Mouse (Mus musculus) layer of hippocampus, adult 6 months (tissue): ENCODE results near the gene St8sia4. TPM values are rescaled to one million over a fixed set of nuclear protein-coding genes. Genes with fewer than 3 reads are reported as not detected.

Experiments used
- long read RNA-seq, 2 experiments: library from polyadenylated mRNA; unstranded; transcript quantifications; one replicate each; pipeline ENCODE4 v2.0.0; 2019 to 2020
- polyA plus RNA-seq: library from polyadenylated mRNA; unstranded; fragments of <200 nt; fragmentation: Nextera tagmentation; gene quantifications from 2 replicates; pipeline ENCODE4 v1.2.3, GENCODE M21; 2021

Gene St8sia4
- 1.1 and 2.4 TPM in 2 replicates for polyA plus RNA-seq
- long read RNA-seq, experiment 1, full-length matches to known transcripts = 1 of 6 reads
- long read RNA-seq, experiment 1, partial matches to known transcripts = 0 of 6 reads
- long read RNA-seq, experiment 1, other reads (novel, unspliced or antisense) = 5 of 6 reads
- long read RNA-seq, experiment 2, full-length matches to known transcripts = 26 of 33 reads
- long read RNA-seq, experiment 2, partial matches to known transcripts = 0 of 33 reads
- long read RNA-seq, experiment 2, other reads (novel, unspliced or antisense) = 7 of 33 reads

GRCm38 (mm10) chr1:95667435-95668252 is at the start of gene St8sia4:
Gene St8sia4 (minus strand): TSS chr1:95667571.

